Mouse (Mus musculus) cortical plate, adult 2 months (tissue): Measurements from ENCODE around the gene Smim22.

ENCODE experiments used
- CTCF ChIP-seq: fragments of 200-500 bp; IDR thresholded peaks from 2 replicates; pipeline ENCODE4 v1.5.1; 2011; ENCODE audit warnings: mild to moderate bottlenecking, control low read depth, low read length; ENCODE audit not compliant: insufficient read depth; ENCODE audit errors: extremely low read depth
- POLR2A ChIP-seq: fragments of 200-500 bp; IDR thresholded peaks from 2 replicates; pipeline ENCODE4 v1.6.1; 2011; ENCODE audit warnings: mild to moderate bottlenecking, low read length, control low read depth; ENCODE audit not compliant: insufficient read depth; ENCODE audit errors: extremely low read depth

DNA sequence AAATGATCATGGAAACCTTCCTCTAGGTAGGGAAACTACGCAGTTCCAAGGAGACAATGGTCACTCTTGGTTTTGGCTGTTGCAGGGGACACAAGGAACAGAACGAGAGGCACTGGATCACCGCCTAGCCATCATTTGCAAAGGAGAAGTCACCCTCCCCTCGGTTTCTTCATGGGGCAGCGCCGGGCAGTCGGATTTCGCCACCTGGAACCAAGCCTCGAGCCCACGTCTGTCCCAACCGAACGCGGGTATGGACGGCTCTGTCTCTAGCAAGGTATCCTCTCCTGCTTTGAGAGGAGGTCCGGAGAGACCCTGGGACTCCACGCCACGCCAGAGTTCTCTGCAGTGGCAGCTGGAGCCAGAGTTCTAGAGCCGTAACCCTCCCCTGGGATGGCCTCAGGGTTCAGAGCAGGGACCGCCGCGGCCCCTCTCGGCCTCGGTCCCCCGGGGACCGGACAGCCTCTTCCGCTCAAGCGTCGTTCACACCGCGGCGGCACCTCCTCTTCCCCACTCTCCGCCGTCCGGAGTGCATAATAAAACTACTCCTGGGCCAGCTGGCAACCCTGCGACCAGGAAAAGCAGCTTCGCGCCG lies 42.2 kb downstream of the Smim22 start:
- TF ChIP-seq CTCF (no peak), POLR2A (no peak)
